Mouse (Mus musculus): Measurements from ENCODE around the gene Ace.

GRCm38 (mm10) chr11:105928171-105928570, 39.6 kb upstream of the Ace start:
- TF ChIP-seq POLR2A (IDR thresholded peaks at IDR 0.05; ENCODE audit: insufficient read depth, low read length) (no peak), CTCF (IDR thresholded peaks at IDR 0.05; ENCODE audit: low read depth, low read length) (no peak)
